Mouse (Mus musculus) hindbrain, embryonic 16.5 days (tissue): ENCODE data around the gene Cfap299. TPM values are rescaled to one million over a fixed set of nuclear protein-coding genes. Genes with fewer than 3 reads are reported as not detected.

ENCODE experiments used
- ATAC-seq: fragments of 200-750 bp; cut with Nextera tagmentation; 2 replicates; pipeline ENCODE4 v1.8.0; 2017; ENCODE audit warnings: moderate TSS enrichment, moderate library complexity
- H3K27ac ChIP-seq: fragments of 300-500 bp; sonication (generic); 2 replicates; pipeline ENCODE4 v1.5.1; 2014; ENCODE audit warnings: low read depth, mild to moderate bottlenecking, control low read depth, low read length, moderate library complexity
- H3K27me3 ChIP-seq: fragments of 300-500 bp; sonication (generic); replicated peaks from 2 replicates; pipeline ENCODE4 v1.6.1; 2014; ENCODE audit warnings: low read length; ENCODE audit not compliant: control insufficient read depth, insufficient read depth
- H3K36me3 ChIP-seq: fragments of 300-500 bp; sonication (generic); 2 replicates; pipeline ENCODE4 v1.6.1; 2014; ENCODE audit warnings: mild to moderate bottlenecking, low read length, moderate library complexity, mixed read lengths; ENCODE audit not compliant: control insufficient read depth, insufficient read depth
- H3K4me1 ChIP-seq: fragments of 300-500 bp; sonication (generic); 2 replicates; pipeline ENCODE4 v1.6.1; 2014; ENCODE audit warnings: low read depth, low read length; ENCODE audit not compliant: control insufficient read depth, insufficient read depth
- H3K4me2 ChIP-seq: fragments of 300-500 bp; sonication (generic); 2 replicates; pipeline ENCODE4 v1.6.1; 2014; ENCODE audit warnings: mild to moderate bottlenecking, low read length, control low read depth, moderate library complexity
- H3K4me3 ChIP-seq: fragments of 300-500 bp; sonication (generic); 2 replicates; pipeline ENCODE4 v1.5.1; 2014; ENCODE audit warnings: mild to moderate bottlenecking, low read length, control low read depth, moderate library complexity
- H3K9ac ChIP-seq: fragments of 300-500 bp; sonication (generic); 2 replicates; pipeline ENCODE4 v1.6.1; 2014; ENCODE audit warnings: low read depth, mild to moderate bottlenecking, control low read depth, low read length, moderate library complexity
- H3K9me3 ChIP-seq: fragments of 300-500 bp; sonication (generic); 2 replicates; pipeline ENCODE4 v1.6.1; 2014; ENCODE audit warnings: mild to moderate bottlenecking, low read length, moderate library complexity; ENCODE audit not compliant: control insufficient read depth
- WGBS: fragments of 180-500 bp; shearing (Covaris S2); extraction: QIAGEN DNeasy Blood & Tissue Kit; methylation state at CpG from one replicate; pipeline ENCODE4 v1.1.7; 2014; 5-methylcytosine and 5-hydroxymethylcytosine counted together
- polyA plus RNA-seq: library from polyadenylated mRNA; unstranded; fragments of >200 nt; fragmentation: Nextera tagmentation; extraction: Ambion mirVana; gene quantifications from 2 replicates; pipeline ENCODE4 v1.2.1, GENCODE M21; 2015

The Cfap299 gene
- polyA plus RNA-seq, 1 experiment from 2014 or later, result 2.1 TPM

- Histone ChIP-seq H3K9me3 (no peaks in the 10 kb centered on the region), H3K36me3 (no peaks in the 10 kb centered on the region), H3K9ac (no peak overlapping the region), H3K4me2 (no peak overlapping the region), H3K4me3 (no peak overlapping the region), H3K27me3 (no peaks in the 10 kb centered on the region), H3K27ac (no peak overlapping the region), H3K4me1 (no peaks in the 10 kb centered on the region)
- WGBS, result 80% methylated on average over 8 of the region's 8 CpGs
- no peak for ATAC-seq
Observed at GRCm38 (mm10) chr5:98477261-98477660, 148.2 kb downstream of the Cfap299 start.

DNA sequence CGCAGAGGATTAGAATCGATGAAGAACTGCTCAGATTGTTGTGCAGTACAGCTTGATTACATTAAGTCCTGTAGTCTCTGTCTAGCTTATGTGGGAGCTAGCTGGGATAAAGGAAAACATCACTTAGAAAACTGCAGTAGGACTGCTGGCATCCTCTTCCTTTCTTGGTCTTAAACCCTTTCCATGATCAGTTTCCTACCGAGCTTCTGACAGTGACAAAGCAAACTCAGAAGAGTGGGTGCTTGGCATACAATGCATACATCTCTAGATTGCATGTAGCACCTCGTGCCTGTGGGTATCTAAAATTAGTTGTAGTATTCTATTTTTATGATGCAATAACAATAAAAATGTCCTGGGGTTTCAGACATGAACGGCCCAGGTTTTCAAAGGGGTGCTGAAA is 154.4 kb downstream of the Cfap299 start:
- 80% methylated on average over 5 of the region's 5 CpGs for WGBS

DNA sequence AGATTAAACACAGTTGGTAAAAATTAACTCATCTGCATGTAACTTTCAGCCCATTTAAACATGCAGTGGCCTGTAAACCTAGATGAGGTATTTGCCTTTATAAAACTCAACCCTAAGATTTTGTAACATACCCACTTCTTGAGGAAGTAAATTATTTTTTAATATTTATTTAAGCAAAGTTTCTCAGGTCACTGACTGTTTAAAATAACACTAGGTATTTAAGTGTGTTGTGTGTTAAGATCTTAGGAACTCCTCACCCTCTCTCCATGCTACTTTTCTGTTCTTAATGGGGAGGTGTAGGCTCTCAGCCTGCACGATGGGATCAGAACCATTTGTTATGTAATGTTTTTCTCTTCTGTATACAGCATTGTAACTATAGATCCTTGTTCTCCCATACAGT is 156.1 kb downstream of the Cfap299 start:
- no peaks in the 10 kb centered on the region for H3K36me3 ChIP-seq
- H3K4me2 ChIP-seq, result no peak overlapping the region
- H3K27me3 ChIP-seq, result no peaks in the 10 kb centered on the region
- H3K9me3 ChIP-seq, result no peaks in the 10 kb centered on the region
- H3K27ac ChIP-seq, result no peak overlapping the region
- ATAC-seq, result no peak
- H3K9ac ChIP-seq, result no peak overlapping the region
- H3K4me3 ChIP-seq, result no peak overlapping the region
- 85% methylated on average over 1 of the region's 1 CpGs for WGBS
- no peaks in the 10 kb centered on the region for H3K4me1 ChIP-seq

More for the DNA sequence above, 154.4 kb downstream of the Cfap299 start:
- Histone ChIP-seq H3K4me2 (no peak overlapping the region), H3K9ac (no peak overlapping the region), H3K27ac (no peak overlapping the region), H3K4me1 (no peaks in the 10 kb centered on the region), H3K4me3 (no peak overlapping the region), H3K27me3 (no peaks in the 10 kb centered on the region), H3K9me3 (no peaks in the 10 kb centered on the region), H3K36me3 (no peaks in the 10 kb centered on the region)
- ATAC-seq, result no peak

DNA sequence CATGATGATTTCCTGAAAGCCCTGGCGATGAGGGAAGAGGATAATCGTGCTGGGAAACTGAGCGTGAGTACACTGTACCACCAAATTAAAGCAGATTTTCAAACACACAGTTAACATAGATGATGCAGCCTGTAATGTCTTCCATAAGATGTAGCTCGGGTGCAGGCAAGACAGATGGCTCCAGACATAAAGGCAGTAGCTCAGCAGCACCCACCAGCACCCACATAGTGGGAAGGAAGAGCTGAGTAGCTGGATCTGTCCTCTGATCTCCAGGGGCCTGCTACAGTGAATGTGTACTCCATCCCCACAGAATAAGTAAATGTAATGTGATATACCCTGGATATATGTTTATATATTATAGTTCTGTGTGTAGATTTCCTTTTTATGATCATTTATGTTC is 169.2 kb downstream of the Cfap299 start:
- ATAC-seq, result no peak
- Histone ChIP-seq H3K4me3 (no peak overlapping the region), H3K9ac (no peak overlapping the region), H3K27ac (no peak overlapping the region), H3K9me3 (no peaks in the 10 kb centered on the region), H3K36me3 (no peaks in the 10 kb centered on the region), H3K4me1 (no peaks in the 10 kb centered on the region), H3K4me2 (no peak overlapping the region), H3K27me3 (no peaks in the 10 kb centered on the region)
- WGBS, result 82% methylated on average over 4 of the region's 4 CpGs

GRCm38 (mm10) chr5:98516214-98516613 is 187.1 kb downstream of the Cfap299 start:
- no peak overlapping the region for H3K27ac ChIP-seq
- H3K4me2 ChIP-seq, result no peak overlapping the region
- no peaks in the 10 kb centered on the region for H3K4me1 ChIP-seq
- no peaks in the 10 kb centered on the region for H3K9me3 ChIP-seq
- no peaks in the 10 kb centered on the region for H3K27me3 ChIP-seq
- 69% methylated on average over 7 of the region's 7 CpGs for WGBS
- no peak overlapping the region for H3K4me3 ChIP-seq
- ATAC-seq, result no peak
- H3K36me3 ChIP-seq, result no peaks in the 10 kb centered on the region
- H3K9ac ChIP-seq, result no peak overlapping the region

GRCm38 (mm10) chr5:98520118-98520517 is 191.0 kb downstream of the Cfap299 start:
- ATAC-seq, result no peak
- WGBS, result 83% methylated on average over 2 of the region's 2 CpGs

DNA sequence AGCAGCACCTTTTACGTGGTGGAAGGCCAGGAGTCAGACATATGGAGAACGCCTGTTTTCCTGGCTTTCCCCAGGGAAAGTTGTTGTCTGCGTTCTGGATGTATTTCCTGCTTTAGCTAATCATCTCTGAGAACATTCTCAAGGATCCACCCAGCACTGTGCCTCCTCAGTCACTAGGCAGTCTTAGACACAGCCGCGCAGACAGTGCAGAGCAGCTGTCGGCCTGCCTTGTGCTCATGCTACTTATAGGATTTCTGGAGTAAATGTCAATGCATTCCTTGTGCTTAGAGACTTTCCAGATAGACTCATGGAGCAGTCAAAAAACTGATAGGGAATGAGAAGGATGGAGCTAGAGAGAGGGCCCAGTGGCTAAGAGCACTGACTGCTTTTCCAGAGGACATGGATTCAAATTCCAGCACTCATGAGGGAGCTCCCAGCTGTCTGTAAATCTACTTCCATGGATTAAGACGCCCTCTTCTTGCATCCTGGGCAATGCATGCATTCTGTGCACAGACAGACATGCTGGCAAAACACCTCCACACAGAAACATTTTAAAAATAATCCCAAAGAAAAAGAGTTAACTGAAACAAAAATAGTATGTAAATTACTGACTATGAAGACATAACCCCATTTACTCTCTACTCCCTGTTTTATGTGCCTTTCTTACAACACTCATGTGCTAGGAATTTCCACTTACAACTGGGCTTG is 193.3 kb downstream of the Cfap299 start:
- Histone ChIP-seq H3K9ac (no peak overlapping the region), H3K27me3 (no peaks in the 10 kb centered on the region), H3K9me3 (no peaks in the 10 kb centered on the region), H3K27ac (no peak overlapping the region), H3K4me2 (no peak overlapping the region), H3K4me1 (no peaks in the 10 kb centered on the region), H3K4me3 (no peak overlapping the region), H3K36me3 (no peaks in the 10 kb centered on the region)
- WGBS, result 91% methylated on average over 7 of the region's 7 CpGs
- no peak for ATAC-seq

More at GRCm38 (mm10) chr5:98520118-98520517, 191.0 kb downstream of the Cfap299 start:
- Histone ChIP-seq H3K4me1 (no peaks in the 10 kb centered on the region), H3K27me3 (no peaks in the 10 kb centered on the region), H3K4me2 (no peak overlapping the region), H3K9ac (no peak overlapping the region), H3K27ac (no peak overlapping the region), H3K36me3 (no peaks in the 10 kb centered on the region), H3K4me3 (no peak overlapping the region), H3K9me3 (no peaks in the 10 kb centered on the region)

DNA sequence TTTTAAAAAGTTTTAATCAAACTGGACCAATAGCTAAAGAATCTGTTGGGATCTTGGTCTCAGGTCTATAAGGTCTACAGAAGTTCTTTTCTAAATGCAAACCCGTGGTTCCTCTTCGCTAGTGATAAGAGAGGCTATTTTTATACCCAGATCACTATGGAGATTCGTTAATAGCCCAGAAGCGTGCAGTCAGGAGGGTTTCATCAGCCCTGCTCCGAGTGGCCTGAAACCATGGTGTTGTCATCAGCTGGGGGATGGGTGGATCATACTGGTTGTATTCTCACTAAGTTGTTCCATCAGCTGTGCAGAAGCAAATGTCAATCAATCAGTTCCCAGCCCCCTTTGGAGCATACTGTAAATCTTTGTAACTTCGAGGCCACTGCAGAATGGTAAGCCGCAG is 193.9 kb downstream of the Cfap299 start:
- Histone ChIP-seq H3K27me3 (no peaks in the 10 kb centered on the region), H3K27ac (no peak overlapping the region), H3K4me1 (no peaks in the 10 kb centered on the region), H3K9me3 (no peaks in the 10 kb centered on the region), H3K4me2 (no peak overlapping the region), H3K36me3 (no peaks in the 10 kb centered on the region), H3K9ac (no peak overlapping the region), H3K4me3 (no peak overlapping the region)
- 79% methylated on average over 7 of the region's 7 CpGs for WGBS
- no peak for ATAC-seq

- Histone ChIP-seq H3K9me3 (no peaks in the 10 kb centered on the region), H3K4me3 (no peak overlapping the region), H3K27ac (no peak overlapping the region), H3K27me3 (no peaks in the 10 kb centered on the region), H3K36me3 (no peaks in the 10 kb centered on the region), H3K4me2 (no peak overlapping the region), H3K9ac (no peak overlapping the region), H3K4me1 (no peaks in the 10 kb centered on the region)
- 86% methylated on average over 1 of the region's 1 CpGs for WGBS
- ATAC-seq, result no peak
Observed at GRCm38 (mm10) chr5:98523783-98524182, 194.7 kb downstream of the Cfap299 start.
